ENCODE assay signal across 24 mouse cellular contexts in genomic region chr15:100236952-100237351, GRCm38 (mm10). TPM values are rescaled to one million over a fixed set of nuclear protein-coding genes. Genes with fewer than 3 reads are reported as not detected.
A peak's percentile ranks its signal among the peaks of the same experiment; 100 is the strongest.
DNase-seq lines count a peak whose midpoint lies in the region; ATAC-seq and TF ChIP-seq lines count a peak whose summit lies in the region.
"Had no signal": no experiment of that assay in that cellular context is flagged by ENCODE, and none has a peak within 500 bp of the region (broad histone marks: within the 10 kb centered on the region; RNA-seq: fewer than 3 reads in every experiment).

No protein-coding gene starts in this region.

- ATAC-seq in heart, embryonic 11.5 days (replicated peaks; ENCODE audit: insufficient number of reproducible peaks, low FRiP score, low TSS enrichment), result no peak
- ATAC-seq in megakaryocyte, adult 5-6 weeks (ENCODE audit: poor library complexity, severe bottlenecking), result peak; percentile 55
- ATAC-seq in kidney, embryonic 14.5 days (ENCODE audit: low FRiP score, low TSS enrichment), result no peak
- ATAC-seq: forebrain, embryonic 15.5 days; intestine, postnatal 0 days had no signal

- no peak for DNase-seq in heart, adult 18-20 months
- DNase-seq in layer of hippocampus, adult 2 months (ENCODE audit: low spot score in 2 of 2), result no peak
- DNase-seq in layer of hippocampus, postnatal 36 days, result no peak
- DNase-seq in adipocyte (ENCODE audit: low spot score), result peak; percentile 25
- DNase-seq in Muller cell, postnatal 12 days (ENCODE audit: inconsistent ontology term), result no peak
- DNase-seq: cerebellum, adult 8-10 months; right cerebral cortex, postnatal 25 days; thymus, adult 2 months had no signal

- H3K27ac ChIP-seq in heart, embryonic 11.5 days (ENCODE audit: low read depth, low read length), result peak overlapping the region; percentile 63; the same call in 1 of the 2 replicates
- 0 out of 2 replicates have a peak overlapping the region, but pooled peaks have one; percentile 39 for H3K27ac ChIP-seq in layer of hippocampus, adult 2 months
- no peak overlapping the region for H3K27ac ChIP-seq in kidney, embryonic 14.5 days (ENCODE audit: low read depth, low read length)
- H3K27ac ChIP-seq: embryonic facial prominence, embryonic 12.5 days; forebrain, embryonic 15.5 days; hindbrain, embryonic 15.5 days; kidney, postnatal 0 days; limb, embryonic 15.5 days; liver, embryonic 15.5 days had no signal

- peaks cover 17% of the 10 kb centered on the region; the same call in 1 of the 2 replicates for H3K36me3 ChIP-seq in heart, embryonic 11.5 days (ENCODE audit: control insufficient read depth, insufficient read depth, low read length)
- peaks cover 72% of the 10 kb centered on the region for H3K36me3 ChIP-seq in kidney, embryonic 14.5 days (ENCODE audit: control insufficient read depth, insufficient read depth, low read length)

- no peaks in the 10 kb centered on the region for H3K9me3 ChIP-seq in heart, embryonic 11.5 days (replicated peaks; ENCODE audit: control insufficient read depth, low read length)
- no peaks in the 10 kb centered on the region for H3K9me3 ChIP-seq in kidney, embryonic 14.5 days (ENCODE audit: control insufficient read depth, low read length)
- H3K9me3 ChIP-seq: embryonic facial prominence, embryonic 12.5 days; forebrain, embryonic 15.5 days; hindbrain, embryonic 15.5 days; limb, embryonic 15.5 days; liver, embryonic 15.5 days had no signal

- H3K4me3 ChIP-seq in heart, embryonic 11.5 days (ENCODE audit: low read depth, low read length), result no peak overlapping the region
- H3K4me3 ChIP-seq in layer of hippocampus, adult 2 months, result no peak overlapping the region
- no peak overlapping the region for H3K4me3 ChIP-seq in kidney, embryonic 14.5 days (ENCODE audit: low read length)
- H3K4me3 ChIP-seq: embryonic facial prominence, embryonic 12.5 days; forebrain, embryonic 15.5 days; hindbrain, embryonic 15.5 days; limb, embryonic 15.5 days; liver, embryonic 15.5 days had no signal

- no peak overlapping the region for H3K4me2 ChIP-seq in heart, embryonic 11.5 days
- H3K4me2 ChIP-seq in kidney, embryonic 14.5 days (replicated peaks; ENCODE audit: low read depth, low read length), result no peak overlapping the region
- H3K4me2 ChIP-seq: embryonic facial prominence, embryonic 12.5 days; forebrain, embryonic 15.5 days; hindbrain, embryonic 15.5 days; limb, embryonic 15.5 days; liver, embryonic 15.5 days had no signal

- no peak overlapping the region for H3K9ac ChIP-seq in heart, embryonic 11.5 days (ENCODE audit: low read depth, low read length)
- no peak overlapping the region for H3K9ac ChIP-seq in kidney, embryonic 14.5 days (ENCODE audit: low read depth, low read length)
- H3K9ac ChIP-seq: embryonic facial prominence, embryonic 12.5 days; forebrain, embryonic 15.5 days; hindbrain, embryonic 15.5 days; limb, embryonic 15.5 days; liver, embryonic 15.5 days had no signal

- WGBS in heart, embryonic 11.5 days (ENCODE audit: insufficient replicate concordance), result 77% methylated on average over 6 of the region's 6 CpGs
- WGBS in kidney, embryonic 14.5 days, result 89% methylated on average over 6 of the region's 6 CpGs

- TF ChIP-seq CTCF in layer of hippocampus, adult 2 months (conservative IDR thresholded peaks at IDR 0.05), result no peak

- no peaks in the 10 kb centered on the region for H3K27me3 ChIP-seq in heart, embryonic 11.5 days (ENCODE audit: control insufficient read depth, insufficient read depth, low read length)
- H3K27me3 ChIP-seq in kidney, embryonic 14.5 days (ENCODE audit: control insufficient read depth, insufficient read depth, low read length), result no peaks in the 10 kb centered on the region
- H3K27me3 ChIP-seq: embryonic facial prominence, embryonic 12.5 days; forebrain, embryonic 15.5 days; hindbrain, embryonic 15.5 days; limb, embryonic 15.5 days; liver, embryonic 15.5 days had no signal

- 0 out of 2 replicates have a peak, but pooled peaks cover 5% of the 10 kb centered on the region for H3K4me1 ChIP-seq in heart, embryonic 11.5 days (ENCODE audit: control insufficient read depth, insufficient read depth, low read length)
- no peaks in the 10 kb centered on the region for H3K4me1 ChIP-seq in kidney, embryonic 14.5 days (ENCODE audit: control insufficient read depth, insufficient read depth, low read length)
- H3K4me1 ChIP-seq: embryonic facial prominence, embryonic 12.5 days; forebrain, embryonic 15.5 days; hindbrain, embryonic 15.5 days; limb, embryonic 15.5 days had no signal

RNA-seq across cellular contexts. Expression of gene Atf1, which starts 9.3 kb away (rescaled TPM):
- polyA plus RNA-seq in heart, embryonic 11.5 days (2014; fragmentation: Nextera tagmentation; extraction: Ambion mirVana), result 33.7 and 38.6 TPM in 2 replicates
- total RNA-seq in heart, adult 18-20 months (2021), result 10 to 100 TPM; 52.5 to 53.5 TPM
- 10 to 100 TPM; 22.5 to 24.2 TPM for total RNA-seq in layer of hippocampus, adult 2 months (2021)
- total RNA-seq in layer of hippocampus, postnatal 36 days (2021), result 10 to 100 TPM; 17.4 to 22.9 TPM
- 77.0 and 100 TPM in 2 replicates for total RNA-seq in megakaryocyte, adult 5-6 weeks (2015)
- 52.8 and 95.7 TPM in 2 replicates for total RNA-seq in megakaryocyte, adult 5-6 weeks (2017)
- 48.4 and 57.8 TPM in 2 replicates for polyA plus RNA-seq in kidney, embryonic 14.5 days (2014; fragmentation: Nextera tagmentation; extraction: Ambion mirVana)

RNA-seq across cellular contexts. Expression of gene Tmprss12, which starts 43.7 kb away (rescaled TPM):
- not detected in 2 replicates for polyA plus RNA-seq in heart, embryonic 11.5 days (2014; fragmentation: Nextera tagmentation; extraction: Ambion mirVana)
- total RNA-seq in heart, adult 18-20 months (2021), result not detected
- not detected for total RNA-seq in layer of hippocampus, adult 2 months (2021)
- not detected for total RNA-seq in layer of hippocampus, postnatal 36 days (2021)
- total RNA-seq in megakaryocyte, adult 5-6 weeks (2015), result not detected in 2 replicates
- total RNA-seq in megakaryocyte, adult 5-6 weeks (2017), result not detected in 2 replicates
- polyA plus RNA-seq in kidney, embryonic 14.5 days (2014; fragmentation: Nextera tagmentation; extraction: Ambion mirVana), result not detected in 2 replicates
- total RNA-seq: adrenal gland, postnatal 4 days; common myeloid progenitor, adult 5-6 weeks; layer of hippocampus, postnatal 25 days; left cerebral cortex, postnatal 36 days had no signal
- polyA plus RNA-seq: embryonic facial prominence, embryonic 12.5 days; forebrain, embryonic 15.5 days; gonadal fat pad, adult 2 months; hindbrain, embryonic 15.5 days; intestine, postnatal 0 days; kidney, postnatal 0 days; limb, embryonic 15.5 days; liver, embryonic 15.5 days; lung, embryonic 16.5 days; thymus, adult 2 months had no signal
